Mouse (Mus musculus) brain, embryonic 14.5 days (tissue): ENCODE data around the gene Ces1a. TPM values are rescaled to one million over a fixed set of nuclear protein-coding genes. Genes with fewer than 3 reads are reported as not detected.

Experiments used
- DNase-seq: peaks from one replicate; pipeline ENCODE4 v3.0.0-alpha.2; 2011; ENCODE audit warnings: low read depth
- CTCF ChIP-seq: fragments of 200-500 bp; IDR thresholded peaks from 2 replicates; pipeline ENCODE4 v1.5.1; 2012; ENCODE audit warnings: inconsistent platforms, mild to moderate bottlenecking, moderate library complexity, borderline replicate concordance; ENCODE audit not compliant: insufficient read depth, insufficient read length; ENCODE audit errors: extremely low read depth
- POLR2A ChIP-seq: fragments of 200-500 bp; IDR thresholded peaks from 2 replicates; pipeline ENCODE4 v1.6.1; 2012; ENCODE audit warnings: mild to moderate bottlenecking, inconsistent platforms, borderline replicate concordance; ENCODE audit not compliant: poor library complexity, insufficient read depth, insufficient read length, severe bottlenecking; ENCODE audit errors: extremely low read depth
- polyA plus RNA-seq: library from polyadenylated mRNA; depleted of rRNA; stranded (reverse); fragments of >200 nt; gene quantifications from 2 replicates; pipeline ENCODE4 v1.2.3, GENCODE M21; 2012; rRNA removed

The Ces1a gene
- polyA plus RNA-seq, 1 experiment = not detected

GRCm38 (mm10) chr8:92976656-92977055, 71.3 kb downstream of the Ces1a start:
- TF ChIP-seq POLR2A (no peak), CTCF (no peak)
- no peak for DNase-seq

- TF ChIP-seq POLR2A (no peak), CTCF (no peak)
- DNase-seq = peak; percentile 67
These were observed 75.0 kb downstream of the Ces1a start for GRCm38 (mm10) chr8:92972949-92973348.

Other genes with a start within 250 kb of the Ces1a start
- gene Mmp2, start 220.9 kb downstream of the Ces1a start, polyA plus RNA-seq = 22.0 and 29.7 TPM in 2 replicates
- 6.7 and 7.0 TPM in 2 replicates for gene Lpcat2, start 192.9 kb downstream of the Ces1a start, polyA plus RNA-seq
- 1.2 and 2.6 TPM in 2 replicates for gene Capns2, start 146.8 kb downstream of the Ces1a start, polyA plus RNA-seq
- gene Slc6a2, start 88.1 kb downstream of the Ces1a start, polyA plus RNA-seq = 0.82 and 2.7 TPM in 2 replicates
- not detected in 2 replicates for gene Ces1b, start 31.8 kb upstream of the Ces1a start, polyA plus RNA-seq
- not detected in 2 replicates for gene Ces1c, start 83.1 kb upstream of the Ces1a start, polyA plus RNA-seq
- 0.21 TPM in 1 of 2 replicates, not detected in the other for gene Ces1d, start 149.6 kb upstream of the Ces1a start, polyA plus RNA-seq
- not detected in 2 replicates for gene Ces1e, start 181.4 kb upstream of the Ces1a start, polyA plus RNA-seq
- 0.08 TPM in 1 of 2 replicates, not detected in the other for gene Ces1f, start 231.6 kb upstream of the Ces1a start, polyA plus RNA-seq